Mouse (Mus musculus): ENCODE measurements around the gene Cdc42se2.

Gene Cdc42se2

DNA sequence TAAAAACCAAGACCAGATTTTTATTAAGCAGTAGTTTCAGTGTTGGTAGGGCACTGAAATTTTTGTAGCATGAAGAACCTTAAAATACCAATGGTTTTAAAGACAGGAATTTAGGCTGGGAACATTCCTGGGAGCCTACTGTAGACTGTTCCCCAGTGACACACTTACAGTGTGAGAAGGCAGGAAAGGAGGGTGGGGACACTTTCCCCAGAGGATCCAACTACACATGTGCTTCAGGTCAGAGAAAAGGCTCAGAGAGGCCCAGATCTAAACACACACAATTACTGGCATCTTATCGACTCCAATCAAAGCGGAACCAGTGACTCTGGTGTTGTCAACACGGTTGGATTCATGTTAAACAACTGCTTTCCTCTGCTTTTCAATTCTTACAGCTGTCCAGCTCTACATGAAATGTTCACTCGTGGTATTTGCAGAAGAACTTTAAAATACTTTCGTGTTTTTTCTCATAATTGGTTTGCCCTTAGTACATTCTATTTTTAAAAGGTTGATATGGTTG, 32.3 kb downstream of the Cdc42se2 start:
- no peak for DNase-seq (ENCODE audit: low read depth, low spot score)

DNA sequence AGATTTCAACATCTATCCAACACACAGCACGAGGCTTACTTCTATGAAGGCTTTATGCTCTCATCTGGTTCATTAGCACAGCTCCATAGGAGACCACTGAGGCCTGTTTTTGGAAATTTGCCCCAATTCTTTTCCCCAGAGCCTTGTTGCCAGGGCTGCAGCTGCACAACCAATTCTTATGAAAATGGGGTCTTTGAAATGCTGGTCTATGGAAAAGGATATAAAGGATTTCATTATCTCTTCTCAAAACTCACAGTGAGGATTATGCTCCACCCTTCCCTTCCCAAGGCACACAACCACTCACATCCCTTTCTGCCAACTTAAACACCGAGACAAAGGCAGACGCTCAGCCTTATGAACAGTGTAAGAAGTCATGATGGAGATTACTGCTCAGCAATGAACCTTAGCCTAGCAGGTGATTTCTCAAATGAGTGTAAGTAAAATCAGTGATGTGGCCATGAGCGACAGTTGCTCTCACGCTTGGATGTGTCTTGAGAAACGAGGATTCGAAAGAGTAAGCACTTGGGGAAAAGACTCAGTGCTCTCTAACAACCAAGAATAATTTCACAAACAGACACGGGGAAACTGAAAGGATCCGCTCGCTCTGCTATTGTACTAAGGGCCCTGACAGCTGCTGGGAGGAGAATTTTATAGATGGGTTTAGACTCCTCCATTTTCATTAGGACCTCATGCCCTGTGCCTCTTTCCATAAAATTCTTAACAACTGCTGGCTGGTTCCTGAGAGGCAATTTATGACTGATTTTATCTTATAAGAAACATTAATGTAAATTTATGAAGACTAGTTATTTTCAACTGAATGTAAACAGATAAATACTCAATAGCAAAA, 33.0 kb downstream of the Cdc42se2 start:
- peak; percentile 73 for DNase-seq (ENCODE audit: low read depth, low spot score)

DNA sequence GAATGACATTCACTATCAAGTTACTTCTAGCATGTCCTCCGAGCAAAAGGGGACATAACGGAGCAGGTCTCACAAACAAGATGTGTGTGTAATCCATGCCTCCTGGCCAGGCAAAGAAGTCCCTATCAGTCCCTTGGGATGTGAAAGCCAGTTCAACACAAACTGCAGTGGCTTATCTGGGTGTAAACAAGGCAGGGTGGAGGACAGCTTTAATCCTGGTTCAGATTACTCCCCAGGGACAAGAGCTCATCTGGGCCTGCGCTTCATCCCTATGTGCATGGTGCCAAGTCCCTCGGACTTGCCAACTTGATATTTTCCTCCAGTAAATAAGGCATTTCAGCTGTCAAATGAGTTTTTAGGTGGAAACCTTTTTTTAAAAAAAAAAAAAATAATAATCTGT, 36.0 kb downstream of the Cdc42se2 start:
- no peak for DNase-seq (ENCODE audit: low read depth, low spot score)

DNA sequence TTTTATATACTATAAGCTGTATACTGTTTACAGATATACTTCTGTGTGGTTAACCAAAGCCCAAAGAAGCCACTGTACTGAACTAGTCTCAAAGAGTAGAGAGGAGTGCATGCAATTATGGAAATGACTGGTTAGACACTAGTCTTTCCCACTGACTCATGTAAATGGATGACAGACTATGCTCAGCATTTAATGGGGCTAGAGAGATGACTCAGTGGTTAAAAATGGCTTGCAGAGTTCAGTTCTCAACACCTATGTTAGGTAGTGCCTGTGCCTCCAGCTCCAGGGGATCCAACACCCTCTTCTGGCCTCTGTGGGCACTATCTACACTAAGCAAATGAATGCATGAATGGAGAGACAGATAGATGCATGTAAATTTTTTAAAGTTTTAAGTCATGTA, 38.6 kb downstream of the Cdc42se2 start:
- no peak for DNase-seq (ENCODE audit: low read depth, low spot score)

DNA sequence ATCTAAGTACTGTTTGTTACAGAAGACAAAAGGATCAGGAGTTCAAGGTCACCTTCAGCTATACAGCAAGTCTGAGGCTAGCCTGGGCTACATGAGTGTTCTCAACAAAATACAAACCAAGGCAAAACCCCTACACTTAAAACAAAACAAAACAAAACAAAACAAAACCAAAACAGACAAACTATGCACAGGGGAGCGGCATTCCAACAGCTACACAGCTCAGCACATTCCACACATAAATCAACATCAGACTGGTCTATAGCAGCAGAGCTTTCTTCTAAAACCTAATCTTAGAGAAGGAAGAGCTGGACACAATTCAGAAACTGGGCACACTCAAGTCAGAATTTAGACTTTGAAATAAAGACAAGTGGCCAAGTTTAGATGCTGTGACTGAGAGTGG, 43.2 kb downstream of the Cdc42se2 start:
- no peak for DNase-seq (ENCODE audit: low read depth, low spot score)

DNA sequence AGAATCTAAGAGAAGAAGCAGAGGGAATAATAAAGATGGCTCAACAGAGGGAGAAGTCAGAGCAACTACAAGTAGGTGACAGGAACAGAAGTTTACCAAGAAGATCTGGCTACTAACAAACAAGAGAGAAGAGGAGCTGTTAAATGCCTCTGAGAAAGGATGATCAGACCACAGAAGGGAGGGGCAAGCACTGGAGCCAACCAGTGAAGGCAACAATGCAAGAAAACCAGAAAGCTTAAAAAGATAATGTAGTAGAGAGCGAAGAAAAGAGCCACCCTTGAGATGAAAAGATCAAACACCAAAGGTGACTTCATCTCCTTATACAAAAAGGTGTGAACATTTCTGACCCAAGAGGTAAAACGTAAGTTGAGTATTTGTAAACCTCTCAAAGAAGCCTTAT, 46.1 kb downstream of the Cdc42se2 start:
- no peak for DNase-seq (ENCODE audit: low read depth, low spot score)

DNA sequence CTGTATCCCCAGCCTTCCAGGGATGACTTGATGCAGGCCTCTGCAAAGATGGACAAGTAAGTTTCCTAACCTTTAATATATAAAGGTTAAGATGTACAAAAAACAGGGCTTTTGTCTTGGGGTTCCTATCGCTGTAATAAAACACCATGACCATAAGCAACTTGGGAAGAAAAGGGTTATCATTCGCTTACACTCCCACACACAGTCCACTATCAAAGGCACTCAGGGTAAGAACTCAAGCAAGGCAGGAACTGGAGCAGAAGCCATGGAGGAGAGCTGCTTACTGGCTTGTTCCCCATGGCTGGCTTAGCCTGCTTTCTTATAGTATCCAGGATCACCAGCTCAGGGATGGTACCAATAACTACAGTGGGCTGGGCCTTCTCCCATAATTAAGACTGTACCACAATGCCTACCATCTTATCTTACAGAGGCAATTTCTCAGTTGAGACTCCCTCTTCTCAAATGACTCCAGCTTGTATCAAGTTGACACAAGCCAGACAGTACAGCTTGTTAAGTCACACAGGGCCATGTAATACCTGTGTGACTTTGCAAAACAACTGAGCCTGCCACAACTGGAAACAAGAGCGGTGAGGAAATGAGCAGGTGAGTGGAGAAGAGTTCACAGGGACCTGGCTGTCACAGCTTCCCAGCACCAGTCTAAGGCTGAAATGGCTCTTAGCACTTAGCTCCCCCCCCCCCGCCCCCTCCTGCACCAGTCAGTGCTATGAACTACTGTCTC, 48.3 kb downstream of the Cdc42se2 start:
- DNase-seq (ENCODE audit: low read depth, low spot score) = no peak

DNA sequence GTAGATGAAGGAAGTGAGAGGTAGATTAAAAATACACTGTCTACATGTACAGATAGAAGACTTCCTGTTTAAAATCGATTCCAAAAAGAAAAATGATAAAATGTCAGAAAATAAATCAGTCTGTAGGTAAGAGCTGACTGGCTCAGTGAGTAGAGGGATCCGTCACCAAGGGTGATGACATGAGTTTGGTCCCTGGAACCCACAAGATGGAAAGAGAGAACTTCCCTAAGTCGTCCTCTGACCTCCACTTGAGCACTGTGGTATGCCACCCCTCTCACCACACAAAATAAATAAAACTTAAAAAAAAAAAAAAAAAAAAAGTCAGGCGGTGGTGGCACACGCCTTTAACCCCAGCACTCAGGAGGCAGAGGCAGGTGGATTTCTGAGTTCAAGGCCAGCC, 50.6 kb downstream of the Cdc42se2 start:
- no peak for DNase-seq (ENCODE audit: low read depth, low spot score)

DNA sequence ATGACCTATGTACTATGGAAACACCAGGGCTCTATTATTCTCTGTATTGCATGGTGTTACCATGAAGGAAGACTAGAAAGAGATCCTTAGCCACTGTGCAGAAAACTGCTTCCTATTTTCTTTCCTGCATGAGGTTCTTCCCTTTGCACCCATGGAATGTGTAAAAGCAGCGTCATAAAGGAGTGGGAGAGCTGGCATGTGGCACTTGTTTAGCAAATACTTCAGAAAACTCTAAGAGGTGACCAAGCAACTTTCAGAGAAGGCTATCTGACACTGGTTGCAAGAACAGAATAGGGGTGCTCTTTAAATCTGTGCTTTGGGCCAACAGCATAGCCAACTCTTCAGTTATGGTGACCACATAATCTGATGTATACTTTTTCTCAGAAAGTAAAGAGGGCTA, 52.4 kb downstream of the Cdc42se2 start:
- DNase-seq (ENCODE audit: low read depth, low spot score) = no peak

DNA sequence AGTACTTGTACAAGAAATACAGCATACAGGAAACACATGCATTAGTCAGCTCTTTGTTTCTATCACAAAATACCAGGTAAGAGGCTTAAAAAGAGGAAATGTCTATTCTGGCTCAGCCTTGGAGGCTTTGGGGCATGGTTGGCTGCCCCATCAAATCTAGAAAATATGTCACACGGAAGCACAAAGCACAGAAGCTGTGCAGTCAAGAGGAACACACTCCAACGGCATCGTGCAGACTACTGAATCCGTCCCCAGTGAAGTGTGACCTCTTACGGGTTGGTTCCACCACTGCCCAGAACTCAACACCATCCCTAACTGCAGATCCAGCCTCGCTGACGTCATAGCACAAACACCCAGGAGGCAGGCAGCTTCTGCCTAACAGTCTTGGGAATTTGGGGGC, 53.9 kb downstream of the Cdc42se2 start:
- no peak for DNase-seq (ENCODE audit: low read depth, low spot score)

DNA sequence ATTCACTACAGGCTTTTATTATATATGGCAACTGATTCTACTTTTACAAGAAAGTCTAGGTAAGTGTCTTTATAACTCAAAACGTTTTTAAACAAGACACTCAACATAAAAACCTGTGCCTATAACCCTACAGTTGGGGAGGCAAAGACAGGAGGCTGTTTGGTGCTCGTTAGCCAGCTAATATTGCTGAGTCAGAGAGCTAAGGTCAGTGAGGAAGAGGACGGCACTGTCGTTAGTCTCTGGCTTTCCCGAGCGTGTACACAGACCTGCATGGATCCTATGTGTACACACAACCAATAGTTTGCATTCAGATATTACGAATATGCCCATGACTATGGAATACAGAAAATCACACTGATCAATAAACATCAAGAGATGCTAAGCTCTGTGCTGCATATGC, 56.1 kb downstream of the Cdc42se2 start:
- DNase-seq (ENCODE audit: low read depth, low spot score) = no peak

DNA sequence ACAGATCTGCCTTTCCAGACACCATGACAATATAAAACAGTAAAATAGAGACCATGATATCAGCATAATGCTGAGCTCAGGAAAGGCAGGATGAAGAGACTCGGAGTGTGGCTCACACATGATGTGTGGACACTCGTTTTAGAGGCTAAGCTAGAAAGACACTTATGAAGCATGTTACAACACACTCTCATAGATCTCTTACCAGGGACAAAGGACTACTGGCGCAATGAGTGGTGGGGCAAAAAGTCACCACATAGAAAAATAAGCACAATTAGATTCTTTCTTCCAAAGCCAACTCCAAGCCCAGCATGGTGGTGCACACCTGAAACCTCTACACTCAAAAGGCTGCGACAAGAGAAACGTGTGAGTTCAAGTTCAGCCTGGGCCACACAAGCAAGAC, 56.5 kb downstream of the Cdc42se2 start:
- DNase-seq (ENCODE audit: low read depth, low spot score) = no peak

DNA sequence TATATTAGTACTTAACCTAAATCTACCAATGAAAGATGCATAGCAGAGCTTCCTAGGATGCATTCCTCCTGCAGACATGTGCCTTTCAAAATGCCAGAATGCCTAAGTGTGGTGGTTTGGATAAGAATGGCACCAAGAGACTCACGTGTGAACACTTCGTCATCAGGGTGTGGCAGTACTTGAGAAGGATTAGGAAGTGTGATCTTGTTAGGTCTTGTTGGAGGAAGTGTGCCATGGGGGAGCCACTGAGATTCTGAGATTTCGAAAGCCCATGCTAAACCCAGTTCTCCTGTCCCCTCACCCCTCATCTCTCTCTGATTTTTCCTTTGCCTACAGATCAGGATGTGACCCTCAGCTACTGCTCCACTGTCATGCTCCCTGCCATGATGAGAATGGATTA, 58.2 kb downstream of the Cdc42se2 start:
- no peak for DNase-seq (ENCODE audit: low read depth, low spot score)

DNA sequence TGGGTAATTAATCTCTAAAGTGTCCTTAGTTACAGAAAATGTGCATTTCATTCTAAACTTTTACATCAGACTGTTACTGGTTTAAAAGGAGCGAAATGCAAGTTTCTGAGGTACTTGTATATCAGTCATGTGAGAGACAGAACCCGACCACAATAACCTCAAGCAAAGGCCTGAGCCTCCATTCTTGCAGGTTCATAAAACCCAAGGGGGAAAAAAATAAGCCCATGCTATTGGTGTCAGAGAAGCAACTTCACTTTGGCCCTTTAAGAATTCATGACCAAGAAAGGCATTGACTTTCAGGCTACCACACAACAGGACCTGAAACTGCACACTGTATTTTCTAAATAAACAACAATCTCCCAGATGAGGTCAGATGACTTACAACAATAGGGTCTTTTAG, 59.1 kb downstream of the Cdc42se2 start:
- no peak for DNase-seq (ENCODE audit: low read depth, low spot score)

DNA sequence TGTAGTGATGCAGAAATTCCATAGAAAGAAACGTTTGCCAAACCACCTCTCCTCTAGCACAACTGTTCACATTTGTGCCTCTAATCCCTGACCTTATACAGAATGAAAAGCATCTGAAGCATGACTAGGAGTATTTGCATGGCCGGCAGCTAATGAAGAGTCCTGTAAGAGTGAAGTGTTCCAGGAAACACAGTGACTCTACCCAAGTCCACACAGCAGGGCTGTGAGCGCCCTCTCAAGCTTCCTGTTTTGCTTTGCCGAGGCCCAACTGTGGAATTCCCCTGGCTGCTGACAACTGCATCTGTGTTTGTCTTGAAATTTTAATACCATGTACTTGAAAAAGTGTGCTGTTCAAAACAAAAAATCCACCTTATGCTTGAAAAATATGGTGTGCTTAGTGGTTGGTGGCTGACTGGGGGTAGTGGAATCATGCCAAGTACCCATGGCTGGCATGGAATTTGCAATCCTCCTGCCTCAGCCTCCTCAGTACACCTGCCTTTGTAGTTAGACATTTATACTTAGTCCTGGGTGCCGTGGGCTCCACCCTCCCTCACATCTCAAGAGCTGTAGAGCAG, 60.1 kb downstream of the Cdc42se2 start:
- DNase-seq (ENCODE audit: low read depth, low spot score) = no peak

DNA sequence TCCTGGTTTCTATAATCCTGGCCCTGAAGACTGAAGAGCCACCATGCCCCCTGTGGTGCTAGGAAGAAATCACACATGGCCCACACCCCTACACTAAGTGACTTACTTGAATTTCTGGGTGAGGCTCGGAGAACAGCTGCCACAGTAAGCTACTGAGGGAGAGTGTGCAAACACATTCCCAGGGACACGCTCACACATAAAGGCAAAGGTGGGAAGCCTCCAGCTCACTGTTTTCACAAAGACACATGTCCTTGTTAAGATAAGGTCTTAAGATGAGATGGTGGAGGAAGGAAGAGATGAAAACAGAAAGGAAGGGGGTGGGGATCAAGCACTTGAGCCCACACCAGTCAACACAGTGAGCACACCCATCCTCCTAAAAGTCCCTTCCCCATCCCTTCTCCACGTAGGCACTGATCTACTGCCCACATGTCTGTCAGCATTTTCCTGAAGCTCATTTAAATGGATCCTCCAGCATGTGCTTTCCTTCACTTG, 60.9 kb downstream of the Cdc42se2 start:
- DNase-seq (ENCODE audit: low read depth, low spot score) = no peak

DNA sequence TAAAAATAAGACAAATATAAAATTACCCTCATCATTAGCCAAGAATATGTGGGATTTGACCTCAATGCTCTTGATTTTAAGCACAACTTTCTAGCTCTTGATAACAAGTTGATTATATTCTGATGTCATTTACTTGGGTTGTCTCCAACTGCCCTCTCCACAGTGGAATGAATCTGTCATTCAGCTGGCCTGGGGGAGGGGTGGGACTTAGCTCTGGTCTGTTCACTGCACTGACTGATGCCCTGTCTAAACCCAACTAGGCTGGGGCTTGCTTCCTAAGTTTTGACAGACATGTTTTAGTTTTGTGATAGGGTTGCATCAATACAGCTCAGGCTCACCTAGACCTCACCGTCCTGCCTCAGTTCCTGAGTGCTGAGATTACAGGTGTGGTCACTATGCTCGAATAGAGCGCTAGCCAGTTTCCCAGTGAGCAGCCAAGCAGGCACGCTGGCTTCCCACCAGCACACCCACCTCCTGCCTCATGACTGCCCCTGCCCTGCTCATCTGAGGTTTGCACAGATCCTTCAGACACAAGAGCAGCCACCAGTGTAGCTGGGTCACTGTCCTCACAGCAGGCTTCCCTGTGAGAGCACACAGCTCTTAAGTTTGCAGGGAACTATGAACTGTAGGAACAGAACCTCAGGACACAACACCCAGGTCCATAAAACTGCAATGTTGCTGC, 63.0 kb downstream of the Cdc42se2 start:
- no peak for DNase-seq (ENCODE audit: low read depth, low spot score)

DNA sequence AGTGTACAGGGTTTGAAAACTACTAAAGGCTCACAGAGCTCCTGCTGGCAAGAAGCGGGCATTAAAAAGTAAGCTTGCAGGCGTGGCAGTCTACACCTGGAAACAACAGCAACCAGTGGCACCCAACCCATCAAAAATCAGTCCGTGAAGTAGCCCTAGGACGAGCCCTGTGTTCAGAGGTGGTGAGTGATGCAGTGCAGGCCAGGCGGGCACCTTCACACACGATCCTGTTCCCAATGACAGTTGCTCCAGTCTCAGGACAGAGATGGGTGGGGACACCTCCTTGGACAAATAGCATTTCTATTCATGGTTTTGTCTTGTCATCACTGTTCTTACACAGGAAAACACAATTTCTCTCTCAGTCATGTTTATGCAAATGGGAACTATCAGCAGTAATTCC, 65.4 kb downstream of the Cdc42se2 start:
- DNase-seq (ENCODE audit: low read depth, low spot score) = no peak

DNA sequence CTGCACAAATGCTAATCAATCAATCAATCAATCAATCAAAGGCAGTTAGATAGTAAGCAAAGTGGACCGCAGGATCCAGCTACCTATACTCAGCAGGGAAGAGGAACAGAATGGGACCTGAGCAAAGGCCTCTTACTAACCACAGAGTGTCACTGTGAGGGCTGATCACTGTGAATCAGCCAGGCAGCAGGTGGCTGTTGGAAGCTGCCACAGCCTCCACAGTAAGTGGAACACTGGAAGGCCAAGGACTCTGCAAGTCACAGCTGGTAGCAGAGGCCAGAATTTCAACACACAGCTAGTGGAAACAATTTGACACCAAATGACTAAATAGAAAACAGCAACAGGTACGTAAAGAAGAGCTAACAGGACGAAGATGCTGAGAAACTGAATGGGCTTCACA, 68.9 kb downstream of the Cdc42se2 start:
- DNase-seq (ENCODE audit: low read depth, low spot score) = no peak

DNA sequence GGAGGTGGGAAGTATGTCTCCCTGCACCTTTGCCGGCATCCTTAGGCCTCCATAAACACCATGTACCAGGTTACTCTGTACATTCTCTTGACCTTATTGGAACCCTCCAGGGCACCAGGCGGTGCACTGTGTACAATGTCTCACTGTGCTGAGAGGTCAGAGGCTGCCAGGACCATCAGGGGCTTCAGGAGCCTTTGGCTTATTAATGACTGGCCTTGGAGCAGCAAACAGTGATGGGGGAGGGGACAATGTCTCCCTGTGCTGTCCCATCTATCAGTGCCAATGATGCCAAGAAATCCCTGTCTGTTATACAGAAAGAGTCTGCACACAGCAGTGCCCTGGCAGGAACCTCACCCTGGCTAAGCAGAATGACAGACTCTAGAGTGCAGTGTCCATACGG, 69.6 kb downstream of the Cdc42se2 start:
- DNase-seq (ENCODE audit: low read depth, low spot score) = no peak

DNA sequence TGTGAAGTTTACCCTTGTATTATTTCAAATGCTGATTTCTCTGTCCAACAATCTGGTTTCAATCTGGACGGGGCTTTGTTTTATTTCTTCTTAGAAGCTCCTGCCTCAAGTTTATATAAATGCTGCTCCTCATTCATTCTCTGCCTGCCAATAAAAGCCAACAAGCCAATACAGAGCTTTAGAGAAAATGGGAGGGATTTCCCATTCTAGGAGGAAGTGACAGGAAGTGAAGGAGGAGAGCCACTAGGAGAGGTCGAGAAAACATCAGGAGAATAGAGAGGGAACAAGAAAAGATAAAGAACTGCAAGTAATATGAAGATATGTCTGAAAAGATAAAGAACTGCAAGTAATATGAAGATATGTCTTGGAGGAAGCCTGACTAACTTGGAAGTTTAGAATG, 74.6 kb downstream of the Cdc42se2 start:
- DNase-seq (ENCODE audit: low read depth, low spot score) = no peak

Data from brain, embryonic 18.5 days (tissue).